Mouse (Mus musculus): Measurements from ENCODE around the gene Itpr3. TPM values are rescaled to one million over a fixed set of nuclear protein-coding genes. Genes with fewer than 3 reads are reported as not detected.

Gene Itpr3
- polyA plus RNA-seq, 1 experiment from 2014 or later = 0.48 TPM

- H3K27ac ChIP-seq = 0 out of 2 replicates have a peak overlapping the region, but pooled peaks have one; percentile 18
- no peaks in the 10 kb centered on the region for H3K9me3 ChIP-seq (replicated peaks)
- no peak for ATAC-seq (ENCODE audit: low read depth)
- H3K4me3 ChIP-seq (replicated peaks) = no peak overlapping the region
- no peak for DNase-seq
- H3K4me1 ChIP-seq (replicated peaks) = peaks cover 47% of the 10 kb centered on the region
- H3K36me3 ChIP-seq = peaks cover 45% of the 10 kb centered on the region
- no peak overlapping the region for H3K9ac ChIP-seq
- H3K27me3 ChIP-seq = no peaks in the 10 kb centered on the region
- H3K4me2 ChIP-seq = no peak overlapping the region
- 74% methylated on average over 17 of the region's 17 CpGs for WGBS (ENCODE audit: insufficient replicate concordance)
These were observed 31.7 kb upstream of the Itpr3 start for GRCm38 (mm10) chr17:27025326-27025902.

- no peaks in the 10 kb centered on the region for H3K27me3 ChIP-seq
- peaks cover 47% of the 10 kb centered on the region for H3K4me1 ChIP-seq (replicated peaks)
- 0 out of 2 replicates have a peak overlapping the region, but pooled peaks have one; percentile 18 for H3K27ac ChIP-seq
- H3K9me3 ChIP-seq (replicated peaks) = no peaks in the 10 kb centered on the region
- ATAC-seq (ENCODE audit: low read depth) (no peak), DNase-seq (no peak)
- H3K4me2 ChIP-seq = no peak overlapping the region
- peaks cover 40% of the 10 kb centered on the region for H3K36me3 ChIP-seq
- no peak overlapping the region for H3K4me3 ChIP-seq (replicated peaks)
- H3K9ac ChIP-seq = no peak overlapping the region
- 72% methylated on average over 3 of the region's 3 CpGs for WGBS (ENCODE audit: insufficient replicate concordance)
These were observed 31.2 kb upstream of the Itpr3 start for GRCm38 (mm10) chr17:27025951-27026350.

GRCm38 (mm10) chr17:27027460-27028283 lies 29.4 kb upstream of the Itpr3 start:
- Histone ChIP-seq H3K9ac (peak overlapping the region; percentile 83), H3K27me3 (no peaks in the 10 kb centered on the region), H3K4me3 (replicated peaks) (peak overlapping the region; percentile 70), H3K36me3 (peaks cover 23% of the 10 kb centered on the region), H3K9me3 (replicated peaks) (no peaks in the 10 kb centered on the region), H3K4me1 (replicated peaks) (peaks cover 51% of the 10 kb centered on the region), H3K27ac (peak overlapping the region; percentile 81), H3K4me2 (peak overlapping the region; percentile 87)
- ATAC-seq (ENCODE audit: low read depth) = peak; percentile 39
- peak; percentile 42 for DNase-seq
- 10% methylated on average over 12 of the region's 12 CpGs for WGBS (ENCODE audit: insufficient replicate concordance)

GRCm38 (mm10) chr17:27028284-27028795 lies 28.8 kb upstream of the Itpr3 start:
- Histone ChIP-seq H3K9ac (peak overlapping the region; percentile 83), H3K27ac (peak overlapping the region; percentile 81), H3K36me3 (peaks cover 18% of the 10 kb centered on the region), H3K4me1 (replicated peaks) (peaks cover 51% of the 10 kb centered on the region), H3K4me3 (replicated peaks) (peak overlapping the region; percentile 70), H3K27me3 (no peaks in the 10 kb centered on the region), H3K9me3 (replicated peaks) (no peaks in the 10 kb centered on the region), H3K4me2 (peak overlapping the region; percentile 87)
- ATAC-seq (ENCODE audit: low read depth) (peak; percentile 82), DNase-seq (peak; percentile 84)
- under 1% methylated on average over 19 of the region's 19 CpGs for WGBS (ENCODE audit: insufficient replicate concordance)

GRCm38 (mm10) chr17:27028909-27029308 lies 28.2 kb upstream of the Itpr3 start, which contains the start of gene Bak1:
Gene Bak1, minus strand, starts transcription at chr17:27029009.
- WGBS (ENCODE audit: insufficient replicate concordance) = 28% methylated on average over 4 of the region's 4 CpGs
- peaks cover 13% of the 10 kb centered on the region for H3K36me3 ChIP-seq
- peak within 1 kb of the TSS; percentile 81 for H3K27ac ChIP-seq
- H3K4me3 ChIP-seq (replicated peaks) = peak within 1 kb of the TSS; percentile 70
- H3K4me1 ChIP-seq (replicated peaks) = peaks cover 46% of the 10 kb centered on the region
- peak; percentile 18; the same call in 1 of the 2 replicates for ATAC-seq (ENCODE audit: low read depth)
- DNase-seq = no peak
- no peaks in the 10 kb centered on the region for H3K9me3 ChIP-seq (replicated peaks)
- H3K4me2 ChIP-seq = peak within 1 kb of the TSS; percentile 87
- peak within 1 kb of the TSS; percentile 83 for H3K9ac ChIP-seq
- H3K27me3 ChIP-seq = no peaks in the 10 kb centered on the region

- DNase-seq (no peak), ATAC-seq (ENCODE audit: low read depth) (no peak)
- Histone ChIP-seq H3K4me1 (replicated peaks) (peaks cover 46% of the 10 kb centered on the region), H3K4me3 (replicated peaks) (no peak overlapping the region), H3K4me2 (0 out of 2 replicates have a peak overlapping the region, but pooled peaks have one; percentile 87), H3K36me3 (peaks cover 9% of the 10 kb centered on the region), H3K27me3 (no peaks in the 10 kb centered on the region), H3K9me3 (replicated peaks) (no peaks in the 10 kb centered on the region), H3K9ac (0 out of 2 replicates have a peak overlapping the region, but pooled peaks have one; percentile 28), H3K27ac (no peak overlapping the region)
- WGBS (ENCODE audit: insufficient replicate concordance) = 73% methylated on average over 14 of the region's 14 CpGs
These were observed 27.7 kb upstream of the Itpr3 start for GRCm38 (mm10) chr17:27029431-27029830.

GRCm38 (mm10) chr17:27030896-27031295 lies 26.2 kb upstream of the Itpr3 start:
- H3K4me3 ChIP-seq (replicated peaks) = no peak overlapping the region
- H3K27ac ChIP-seq = no peak overlapping the region
- H3K36me3 ChIP-seq = no peaks in the 10 kb centered on the region
- H3K9me3 ChIP-seq (replicated peaks) = no peaks in the 10 kb centered on the region
- no peak overlapping the region for H3K4me2 ChIP-seq
- 0 out of 2 replicates have a peak, but pooled peaks cover 3% of the 10 kb centered on the region for H3K27me3 ChIP-seq
- DNase-seq (no peak), ATAC-seq (ENCODE audit: low read depth) (no peak)
- H3K4me1 ChIP-seq (replicated peaks) = peaks cover 47% of the 10 kb centered on the region
- 76% methylated on average over 4 of the region's 4 CpGs for WGBS (ENCODE audit: insufficient replicate concordance)
- no peak overlapping the region for H3K9ac ChIP-seq

GRCm38 (mm10) chr17:27032328-27032727 lies 24.8 kb upstream of the Itpr3 start:
- Histone ChIP-seq H3K4me3 (replicated peaks) (no peak overlapping the region), H3K27me3 (peaks cover 11% of the 10 kb centered on the region; the same call in 1 of the 2 replicates), H3K36me3 (no peaks in the 10 kb centered on the region), H3K4me2 (0 out of 2 replicates have a peak overlapping the region, but pooled peaks have one; percentile 28), H3K4me1 (replicated peaks) (peaks cover 38% of the 10 kb centered on the region), H3K27ac (no peak overlapping the region), H3K9me3 (replicated peaks) (no peaks in the 10 kb centered on the region), H3K9ac (no peak overlapping the region)
- no peak for DNase-seq
- no peak for ATAC-seq (ENCODE audit: low read depth)
- 46% methylated on average over 7 of the region's 7 CpGs for WGBS (ENCODE audit: insufficient replicate concordance)

GRCm38 (mm10) chr17:27032869-27033268 lies 24.2 kb upstream of the Itpr3 start:
- Histone ChIP-seq H3K4me2 (peak overlapping the region; percentile 28; the same call in 1 of the 2 replicates), H3K27ac (no peak overlapping the region), H3K4me3 (replicated peaks) (no peak overlapping the region), H3K27me3 (peaks cover 11% of the 10 kb centered on the region; the same call in 1 of the 2 replicates), H3K9ac (no peak overlapping the region), H3K4me1 (replicated peaks) (peaks cover 33% of the 10 kb centered on the region), H3K9me3 (replicated peaks) (no peaks in the 10 kb centered on the region), H3K36me3 (no peaks in the 10 kb centered on the region)
- DNase-seq (peak; percentile 53), ATAC-seq (ENCODE audit: low read depth) (no peak)
- under 1% methylated on average over 14 of the region's 14 CpGs for WGBS (ENCODE audit: insufficient replicate concordance)

- Histone ChIP-seq H3K4me2 (no peak overlapping the region), H3K4me3 (replicated peaks) (no peak overlapping the region), H3K9ac (no peak overlapping the region), H3K27ac (no peak overlapping the region), H3K9me3 (replicated peaks) (no peaks in the 10 kb centered on the region), H3K36me3 (no peaks in the 10 kb centered on the region), H3K27me3 (peaks cover 11% of the 10 kb centered on the region; the same call in 1 of the 2 replicates), H3K4me1 (replicated peaks) (peaks cover 34% of the 10 kb centered on the region)
- ATAC-seq (ENCODE audit: low read depth) (no peak), DNase-seq (no peak)
- whole genome bisulfite sequencing (ENCODE audit: insufficient replicate concordance) = 41% methylated on average over 7 of the region's 7 CpGs
These were observed 20.6 kb upstream of the Itpr3 start for GRCm38 (mm10) chr17:27036465-27036864.

Data from liver, embryonic 13.5 days (tissue).